Mouse (Mus musculus): Measurements from ENCODE around the gene Gm4297. TPM values are rescaled to one million over a fixed set of nuclear protein-coding genes. Genes with fewer than 3 reads are reported as not detected.
"Not testable (repeated sequence)": the region's sequence is repeated elsewhere in the genome, so short reads cannot be mapped to it uniquely, and the experiment has no call there.

Gm4297 gene
- not detected for total RNA-seq (2021)

DNA sequence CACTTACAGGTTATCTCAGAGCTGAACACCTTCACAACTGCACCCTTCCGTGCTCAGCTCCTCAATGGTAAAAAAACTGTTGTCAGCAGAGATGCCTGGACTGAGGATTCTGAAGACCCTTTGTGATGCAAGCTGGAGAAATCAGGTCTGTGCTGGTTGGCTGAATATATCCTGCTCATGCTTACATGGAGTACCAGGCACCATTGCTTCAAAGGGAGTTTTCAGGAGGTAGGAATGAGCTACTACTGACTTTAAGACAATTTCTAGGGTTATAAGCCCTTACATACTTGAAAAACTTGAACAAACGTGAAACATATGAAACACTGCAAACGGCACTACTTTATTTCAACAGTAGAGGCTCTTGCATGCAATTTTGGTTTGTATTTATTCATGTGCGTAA, at the start of gene Gm4297:
Gene Gm4297, minus strand, starts transcription at position 101 of the 400 bp plus-strand sequence.
- intact Hi-C loops (cut with DNase I); DNase-seq (ENCODE audit: low spot score): not testable (repeated sequence)

Small RNA genes lying within 50 kb of the gene (microRNA-seq; reads per million reads assigned to microRNA genes)
- gene Gm27839, result not detected
- not detected for gene Gm27910

Other genes with a start within 250 kb of the Gm4297 start
- not detected for gene Gm5934, start 74.1 kb downstream of the Gm4297 start, total RNA-seq (2021)
- gene Gm5935, start 200.3 kb upstream of the Gm4297 start, total RNA-seq (2021), result not detected